Mouse (Mus musculus) layer of hippocampus, postnatal 36 days (tissue): ENCODE measurements around the gene Lama2. TPM values are rescaled to one million over a fixed set of nuclear protein-coding genes. Genes with fewer than 3 reads are reported as not detected.

Experiments
- DNase-seq, 2 experiments: peaks; one replicate each; pipeline ENCODE4 v3.0.0; 2022
- total RNA-seq, 2 experiments: library from RNA; stranded (reverse); gene quantifications; 2 replicates each; pipeline ENCODE4 v1.2.3; 2021

Lama2 gene
- total RNA-seq, 2 experiments from 2014 or later: 9.2 to 11.0 TPM

GRCm38 (mm10) chr10:27382887-27383609 is 236.5 kb downstream of the Lama2 start:
- no peak for DNase-seq

DNA sequence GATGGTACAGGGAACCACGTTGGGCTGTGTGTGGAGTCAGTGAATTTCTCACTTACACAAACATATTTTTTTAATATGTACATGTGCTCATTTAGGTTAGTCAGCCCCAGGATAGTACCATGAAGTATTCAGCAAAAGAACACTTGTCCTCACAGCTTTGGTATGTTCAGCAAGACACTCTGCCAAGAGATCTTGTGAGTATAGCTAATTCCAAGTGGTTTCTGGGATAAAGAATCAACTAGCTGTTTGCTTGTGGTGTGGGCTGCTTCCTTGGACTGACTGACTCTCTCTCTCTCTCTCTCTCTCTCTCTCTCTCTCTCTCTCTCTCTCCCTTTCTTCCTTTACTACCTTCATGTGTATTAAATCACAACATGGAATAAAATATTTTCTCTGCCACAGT is 241.3 kb downstream of the Lama2 start:
- no peak for DNase-seq

DNA sequence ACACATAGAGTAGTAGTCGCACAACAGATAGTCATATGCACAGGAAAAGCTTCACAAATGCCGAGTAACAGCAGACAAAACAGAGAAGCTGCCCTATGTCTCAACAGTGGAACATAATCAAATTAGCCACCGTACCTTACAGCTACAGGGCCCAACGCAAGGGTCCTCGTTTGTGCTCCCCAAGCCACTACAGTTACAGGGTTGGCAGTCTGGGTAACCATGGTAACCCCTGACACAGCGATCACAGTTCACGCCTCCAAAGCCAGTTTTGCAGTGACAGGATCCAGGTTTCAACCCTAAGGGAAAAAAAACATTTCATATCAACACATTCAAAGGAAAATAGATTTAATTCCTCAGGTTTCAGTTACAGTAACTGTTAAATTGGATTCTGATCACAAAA is 275.3 kb downstream of the Lama2 start:
- no peak for DNase-seq

- no peak for DNase-seq
These were observed 297.1 kb downstream of the Lama2 start for GRCm38 (mm10) chr10:27322410-27322990.

DNA sequence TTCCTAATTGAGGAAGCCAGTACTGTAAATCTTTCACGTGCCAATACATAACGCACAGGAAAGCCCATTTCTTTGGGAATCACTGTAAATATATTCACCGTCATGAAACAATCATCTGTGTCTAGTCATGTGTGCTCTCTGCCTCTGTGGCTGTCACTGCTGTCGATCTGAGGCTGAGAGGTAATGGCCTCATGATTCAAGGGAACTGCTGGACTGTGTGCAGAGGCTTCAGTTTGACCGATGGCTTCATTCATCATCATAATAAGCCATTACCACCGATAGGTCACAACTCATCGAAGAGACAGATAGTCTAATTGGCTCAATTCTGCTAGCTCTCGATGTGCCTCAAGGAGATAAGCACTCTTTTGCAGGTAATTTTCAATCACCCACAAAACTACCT is 312.1 kb downstream of the Lama2 start:
- no peak for DNase-seq

DNA sequence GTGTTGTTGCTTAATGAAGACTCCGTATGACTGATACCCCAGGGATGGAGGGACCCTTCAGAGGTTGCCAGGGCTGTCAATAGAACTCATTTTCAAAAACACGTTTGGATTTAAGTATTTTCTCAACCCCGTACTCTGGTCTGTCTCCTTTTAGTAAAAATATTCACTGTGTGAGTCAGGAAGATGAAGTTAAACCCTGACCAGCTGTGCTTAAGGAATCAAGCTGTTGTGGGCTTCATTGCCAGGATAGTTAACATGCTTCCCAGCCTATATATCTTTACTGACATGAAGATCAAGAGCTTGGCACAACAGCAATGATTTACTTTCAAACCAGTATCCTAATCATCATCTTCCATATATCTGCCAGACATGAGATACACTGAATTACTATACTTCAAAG is 314.3 kb downstream of the Lama2 start:
- no peak for DNase-seq

- DNase-seq: no peak
These were observed 334.3 kb downstream of the Lama2 start for GRCm38 (mm10) chr10:27285098-27285860.

DNA sequence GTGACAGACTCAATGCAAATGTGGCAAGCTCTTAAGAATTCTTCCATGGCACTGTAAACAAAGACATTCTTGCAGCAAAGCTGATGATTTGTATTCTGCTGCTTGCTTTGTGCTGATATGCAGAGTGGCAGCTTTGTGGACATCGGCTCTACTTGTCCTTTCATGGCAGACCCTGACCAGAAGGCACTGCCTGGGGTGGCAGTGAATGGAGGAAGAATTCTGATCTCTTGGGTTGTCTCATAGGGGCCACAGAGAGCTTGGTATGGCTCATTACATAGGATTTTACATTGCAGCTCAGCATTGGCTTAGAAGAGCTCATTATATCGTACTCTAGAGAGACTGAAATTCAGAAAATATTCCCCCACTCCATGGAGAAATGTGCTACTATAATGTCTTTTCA is 352.1 kb downstream of the Lama2 start:
- DNase-seq: no peak

- no peak for DNase-seq
These were observed 353.7 kb downstream of the Lama2 start for GRCm38 (mm10) chr10:27265812-27266211.

- no peak for DNase-seq
These were observed 354.8 kb downstream of the Lama2 start for GRCm38 (mm10) chr10:27264713-27265112.

GRCm38 (mm10) chr10:27249741-27250140 is 369.8 kb downstream of the Lama2 start:
- no peak for DNase-seq

GRCm38 (mm10) chr10:27234755-27235154 is 384.8 kb downstream of the Lama2 start:
- DNase-seq: no peak

- no peak for DNase-seq
These were observed 386.0 kb downstream of the Lama2 start for GRCm38 (mm10) chr10:27233577-27233976.

- no peak for DNase-seq
These were observed 395.7 kb downstream of the Lama2 start for GRCm38 (mm10) chr10:27223815-27224375.

- DNase-seq: no peak
These were observed 396.8 kb downstream of the Lama2 start for GRCm38 (mm10) chr10:27222639-27223315.

GRCm38 (mm10) chr10:27219698-27220097 is 399.9 kb downstream of the Lama2 start:
- no peak for DNase-seq

DNA sequence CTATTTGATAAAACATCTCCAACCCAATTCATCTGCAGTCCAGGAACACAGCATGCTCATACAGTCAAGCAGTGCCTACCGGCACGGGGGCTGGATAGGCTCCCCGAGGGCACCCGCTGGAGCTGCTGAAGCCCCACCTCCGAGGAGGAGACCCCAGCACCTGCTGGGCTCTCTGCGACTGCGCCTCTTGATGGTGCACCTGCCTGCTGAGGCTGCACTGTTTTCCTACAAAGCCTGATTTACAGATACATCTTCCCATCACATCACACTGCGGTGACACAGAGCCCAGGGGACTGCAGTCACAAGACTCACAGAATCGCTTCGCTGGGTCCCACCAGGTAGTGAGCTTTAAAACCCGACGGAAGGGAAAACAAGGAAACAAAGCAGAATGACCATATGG is 412.2 kb downstream of the Lama2 start:
- DNase-seq: no peak

DNA sequence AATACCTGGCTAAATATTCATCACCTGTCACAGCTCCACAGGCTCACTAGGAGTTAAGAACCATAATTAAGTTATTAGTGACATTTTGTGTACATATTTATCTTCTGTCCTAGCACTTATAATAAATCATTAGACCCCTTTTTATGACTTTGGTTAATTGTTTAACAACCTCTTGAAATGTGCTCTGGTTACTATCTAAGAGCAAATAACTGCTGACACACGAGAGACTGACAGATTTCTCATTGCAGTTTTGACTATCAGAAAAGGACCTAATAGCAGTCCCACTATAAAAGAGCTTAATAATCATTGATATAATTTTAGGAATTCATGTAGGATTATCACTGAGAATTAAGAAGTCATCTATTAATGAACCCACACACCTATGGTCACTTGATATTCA is 421.1 kb downstream of the Lama2 start:
- DNase-seq: no peak

- DNase-seq: no peak
These were observed 425.3 kb downstream of the Lama2 start for GRCm38 (mm10) chr10:27193986-27194908.

GRCm38 (mm10) chr10:27188630-27189365 is 430.8 kb downstream of the Lama2 start:
- no peak for DNase-seq

GRCm38 (mm10) chr10:27184185-27184584 is 435.4 kb downstream of the Lama2 start:
- DNase-seq: no peak
